Mouse (Mus musculus) small intestine, adult 2 months (tissue): ENCODE measurements around the gene B4galt2. TPM values are rescaled to one million over a fixed set of nuclear protein-coding genes. Genes with fewer than 3 reads are reported as not detected.

Experiments used
- H3K27ac ChIP-seq: fragments of 200-500 bp; 2 replicates; pipeline ENCODE4 v1.5.1; 2012; ENCODE audit warnings: low read depth, low read length, control low read depth, inconsistent platforms; ENCODE audit not compliant: insufficient read depth
- H3K27me3 ChIP-seq: fragments of 200-500 bp; 2 replicates; pipeline ENCODE4 v1.6.1; 2012; ENCODE audit warnings: mild to moderate bottlenecking, moderate library complexity, low read length, inconsistent platforms; ENCODE audit not compliant: control insufficient read depth, insufficient read depth
- H3K36me3 ChIP-seq: fragments of 200-500 bp; 2 replicates; pipeline ENCODE4 v1.6.1; 2012; ENCODE audit warnings: mild to moderate bottlenecking, low read length, control low read depth, inconsistent platforms; ENCODE audit not compliant: control insufficient read depth, insufficient read depth
- H3K4me1 ChIP-seq: fragments of 200-500 bp; 2 replicates; pipeline ENCODE4 v1.6.1; 2012; ENCODE audit warnings: low read length, inconsistent platforms, mixed read lengths; ENCODE audit not compliant: control insufficient read depth, insufficient read depth, insufficient read length
- H3K4me3 ChIP-seq: fragments of 200-500 bp; 2 replicates; pipeline ENCODE4 v1.5.1; 2012; ENCODE audit warnings: low read depth, mild to moderate bottlenecking, control low read depth, inconsistent platforms, low read length, moderate library complexity
- CTCF ChIP-seq: fragments of 200-500 bp; IDR thresholded peaks from 2 replicates; pipeline ENCODE4 v1.5.1; 2012; ENCODE audit warnings: low read depth, mild to moderate bottlenecking, control low read depth, inconsistent platforms, low read length, moderate library complexity, mixed read lengths; ENCODE audit not compliant: insufficient replicate concordance, insufficient read length; ENCODE audit errors: extremely low read depth
- POLR2A ChIP-seq: fragments of 200-500 bp; IDR thresholded peaks from 2 replicates; pipeline ENCODE4 v1.6.1; 2012; ENCODE audit warnings: low read depth, mild to moderate bottlenecking, control low read depth, inconsistent platforms, low read length, moderate library complexity
- WGBS: fragments of 180-500 bp; shearing (Covaris S2); methylation state at CpG from one replicate; pipeline ENCODE4 v1.1.7; 2018; 5-methylcytosine and 5-hydroxymethylcytosine counted together
- polyA plus RNA-seq: library from polyadenylated mRNA; depleted of rRNA; stranded (reverse); fragments of >200 nt; gene quantifications from 2 replicates; pipeline ENCODE4 v1.2.3, GENCODE M21; 2012

The B4galt2 gene
- polyA plus RNA-seq, 1 experiment: 7.5 TPM

- WGBS: 52% methylated on average over 3 of the region's 3 CpGs
- no peak for TF ChIP-seq POLR2A
- TF ChIP-seq CTCF: no peak
- peaks cover 36% of the 10 kb centered on the region for H3K36me3 ChIP-seq
These were observed 22.9 kb upstream of the B4galt2 start for GRCm38 (mm10) chr4:117906196-117906595.

GRCm38 (mm10) chr4:117904761-117905160 is 21.5 kb upstream of the B4galt2 start:
- WGBS: 85% methylated on average over 8 of the region's 8 CpGs
- Histone ChIP-seq H3K4me1 (no peaks in the 10 kb centered on the region), H3K27me3 (no peaks in the 10 kb centered on the region), H3K4me3 (no peak overlapping the region), H3K27ac (no peak overlapping the region), H3K36me3 (peaks cover 51% of the 10 kb centered on the region)
- TF ChIP-seq CTCF: no peak
- TF ChIP-seq POLR2A: no peak

More at GRCm38 (mm10) chr4:117906196-117906595, 22.9 kb upstream of the B4galt2 start:
- H3K4me1 ChIP-seq: no peaks in the 10 kb centered on the region
- no peak overlapping the region for H3K27ac ChIP-seq
- no peaks in the 10 kb centered on the region for H3K27me3 ChIP-seq
- no peak overlapping the region for H3K4me3 ChIP-seq

- Histone ChIP-seq H3K27ac (no peak overlapping the region), H3K4me1 (no peaks in the 10 kb centered on the region), H3K27me3 (no peaks in the 10 kb centered on the region), H3K4me3 (no peak overlapping the region), H3K36me3 (peaks cover 57% of the 10 kb centered on the region)
- WGBS: 92% methylated on average over 10 of the region's 10 CpGs
- TF ChIP-seq CTCF (no peak), POLR2A (no peak)
These were observed 20.8 kb upstream of the B4galt2 start for GRCm38 (mm10) chr4:117904094-117904493.

GRCm38 (mm10) chr4:117898111-117898510 is 14.8 kb upstream of the B4galt2 start:
- Histone ChIP-seq H3K36me3 (peaks cover 47% of the 10 kb centered on the region), H3K4me1 (no peaks in the 10 kb centered on the region), H3K27me3 (no peaks in the 10 kb centered on the region), H3K27ac (no peak overlapping the region), H3K4me3 (no peak overlapping the region)
- whole genome bisulfite sequencing: 56% methylated on average over 3 of the region's 3 CpGs
- TF ChIP-seq CTCF (no peak), POLR2A (no peak)

- Histone ChIP-seq H3K27ac (no peak overlapping the region), H3K36me3 (peaks cover 28% of the 10 kb centered on the region), H3K27me3 (no peaks in the 10 kb centered on the region), H3K4me1 (peaks cover 2% of the 10 kb centered on the region; the same call in 1 of the 2 replicates), H3K4me3 (no peak overlapping the region)
- WGBS: 93% methylated on average over 6 of the region's 6 CpGs
- TF ChIP-seq POLR2A (no peak), CTCF (no peak)
These were observed 12.7 kb upstream of the B4galt2 start for GRCm38 (mm10) chr4:117896031-117896430.

GRCm38 (mm10) chr4:117895339-117895738 is 12.1 kb upstream of the B4galt2 start:
- H3K36me3 ChIP-seq: peaks cover 21% of the 10 kb centered on the region
- WGBS: 83% methylated on average over 7 of the region's 7 CpGs
- peaks cover 5% of the 10 kb centered on the region for H3K4me1 ChIP-seq
- no peaks in the 10 kb centered on the region for H3K27me3 ChIP-seq
- H3K27ac ChIP-seq: no peak overlapping the region
- TF ChIP-seq POLR2A (no peak), CTCF (no peak)
- H3K4me3 ChIP-seq: no peak overlapping the region

- H3K36me3 ChIP-seq: peaks cover 14% of the 10 kb centered on the region
- no peak overlapping the region for H3K27ac ChIP-seq
- WGBS: 87% methylated on average over 8 of the region's 8 CpGs
These were observed 11.3 kb upstream of the B4galt2 start for GRCm38 (mm10) chr4:117894601-117895000.

More at GRCm38 (mm10) chr4:117894601-117895000, 11.3 kb upstream of the B4galt2 start:
- Histone ChIP-seq H3K4me3 (no peak overlapping the region), H3K4me1 (peaks cover 5% of the 10 kb centered on the region), H3K27me3 (no peaks in the 10 kb centered on the region)
- no peak for TF ChIP-seq POLR2A
- TF ChIP-seq CTCF: no peak
